Mouse (Mus musculus) ZHBTc4 (cell line): ENCODE measurements around the gene Fryl.
A peak's percentile ranks its signal among the peaks of the same experiment; 100 is the strongest.

ENCODE experiments used
- DNase-seq: peaks from one replicate; pipeline ENCODE4 v3.0.0-alpha.2; 2011; ENCODE audit warnings: low read depth, low spot score

Fryl gene

DNA sequence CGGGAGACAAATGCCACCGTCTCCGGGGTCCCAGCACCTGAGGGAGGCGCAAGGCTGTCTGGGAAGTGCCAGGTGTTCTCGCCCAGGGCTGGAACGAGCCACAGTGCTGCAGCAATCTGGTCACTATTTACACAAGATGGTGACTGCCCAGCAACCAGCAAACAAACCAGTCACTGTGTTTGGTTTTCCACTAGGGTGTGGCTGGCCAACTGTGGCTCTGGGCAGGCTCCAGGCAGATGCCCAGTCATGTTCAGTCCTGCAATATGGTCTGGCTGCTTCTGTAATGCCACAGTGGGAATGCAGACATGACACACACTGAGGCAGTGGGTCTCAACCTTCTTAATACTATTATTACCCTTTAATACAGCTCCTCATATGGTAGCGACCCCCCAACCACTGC is 152.8 kb downstream of the Fryl start:
- no peak for DNase-seq

DNA sequence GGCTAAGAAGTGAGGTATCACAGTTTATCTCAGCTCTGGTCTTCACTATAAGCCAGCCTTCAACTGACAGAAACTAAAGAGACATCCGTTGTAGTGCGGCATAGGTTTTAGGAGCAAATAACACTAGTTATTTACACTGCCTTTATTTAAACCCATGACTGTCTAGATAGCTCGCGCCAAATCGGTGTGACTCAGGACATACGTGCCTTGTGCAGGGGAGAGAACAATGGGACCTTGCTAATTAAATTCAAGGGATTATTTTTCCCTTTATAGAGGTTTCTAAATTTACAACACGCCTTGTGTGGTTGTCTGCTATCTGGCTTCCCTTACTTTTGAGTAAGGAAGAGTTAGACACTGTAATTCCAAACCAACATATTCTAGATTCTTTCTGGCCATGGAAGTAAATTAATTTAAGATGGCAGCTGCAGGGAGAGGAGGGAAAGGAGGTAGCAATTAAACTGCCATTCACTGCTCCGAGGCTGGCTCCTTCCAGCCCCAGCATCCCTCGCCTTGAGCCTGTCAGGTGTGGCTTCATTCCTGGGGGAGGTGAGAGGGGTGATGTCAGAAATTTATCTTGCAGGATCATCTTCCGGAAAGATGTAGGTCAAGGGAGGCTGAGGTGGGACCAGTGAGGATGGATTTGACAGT is 154.0 kb downstream of the Fryl start:
- no peak for DNase-seq

DNA sequence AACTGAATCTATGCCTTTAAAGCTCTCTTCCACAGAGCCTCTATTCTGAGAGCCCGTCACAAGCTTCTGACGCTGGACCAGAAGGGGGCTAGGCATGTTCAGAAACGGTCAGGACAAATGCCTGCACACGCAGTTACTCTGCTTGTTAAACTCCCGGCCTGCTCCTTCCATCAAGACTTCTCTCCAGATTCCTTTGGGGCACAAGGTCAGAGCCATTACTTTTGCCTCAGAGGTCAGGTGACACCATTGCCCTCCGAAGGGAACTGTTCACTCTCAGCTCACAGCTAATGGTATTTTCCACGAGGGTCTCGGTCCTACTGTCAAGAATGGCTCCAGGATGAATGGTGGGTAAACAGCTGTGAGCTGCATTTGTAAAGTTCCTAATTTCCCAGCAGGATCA is 164.2 kb downstream of the Fryl start:
- no peak for DNase-seq

DNA sequence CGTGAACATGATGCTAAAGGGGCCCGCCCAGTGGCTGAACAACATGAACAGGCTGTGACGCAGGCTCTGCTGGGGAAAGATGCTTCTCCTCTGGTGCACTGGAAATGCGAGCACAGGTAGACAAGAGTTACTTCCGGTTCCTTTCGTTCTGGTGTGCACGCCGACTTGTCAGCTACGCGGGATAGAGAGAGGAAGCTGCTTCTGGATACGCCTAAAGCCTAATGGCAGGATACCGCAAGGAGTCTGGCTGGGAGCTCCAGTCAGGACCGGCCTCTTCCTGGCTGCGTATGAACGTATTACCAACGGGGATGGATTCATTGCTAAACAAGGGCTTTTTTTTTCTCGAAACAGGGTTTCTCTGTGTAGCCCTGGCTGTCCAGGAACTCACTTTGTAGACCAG is 167.3 kb downstream of the Fryl start:
- peak; percentile 51 for DNase-seq

DNA sequence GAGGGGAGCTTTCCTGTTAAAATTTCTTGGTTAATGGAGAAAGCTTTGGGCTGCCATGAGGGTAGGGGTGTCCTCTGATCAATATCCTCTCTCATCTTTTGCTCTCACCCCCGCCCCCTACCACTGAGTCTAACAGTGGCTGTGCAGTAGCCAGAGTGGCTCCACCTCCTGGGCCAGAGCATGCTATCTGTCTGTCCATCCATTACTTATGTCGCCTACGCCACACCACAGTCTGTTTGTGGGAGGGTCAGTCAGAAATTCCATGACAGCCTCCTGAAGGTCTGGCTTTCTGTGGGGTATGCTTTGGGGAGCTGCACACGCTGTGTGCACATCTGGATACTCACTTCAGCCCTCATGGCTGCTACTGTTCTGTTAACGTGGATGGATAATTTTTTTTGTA is 174.9 kb downstream of the Fryl start:
- no peak for DNase-seq

DNA sequence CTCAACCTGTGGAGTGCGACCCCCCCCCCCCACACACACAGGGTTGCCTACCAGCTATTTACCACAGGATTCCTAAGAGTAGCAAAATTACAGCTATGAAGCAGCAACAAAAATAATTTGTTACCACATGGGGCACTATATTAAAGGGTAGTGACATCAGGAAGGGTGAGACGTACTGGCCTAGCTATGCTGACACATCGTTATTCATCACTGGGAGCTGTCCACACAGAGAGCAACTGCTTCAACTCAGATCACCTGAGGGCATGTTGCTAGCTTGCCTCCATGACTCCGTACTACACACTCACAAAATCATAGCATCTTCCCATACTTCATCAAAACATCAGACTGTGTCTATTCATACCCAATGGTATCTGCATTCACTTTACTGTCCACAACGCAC is 176.6 kb downstream of the Fryl start:
- no peak for DNase-seq

DNA sequence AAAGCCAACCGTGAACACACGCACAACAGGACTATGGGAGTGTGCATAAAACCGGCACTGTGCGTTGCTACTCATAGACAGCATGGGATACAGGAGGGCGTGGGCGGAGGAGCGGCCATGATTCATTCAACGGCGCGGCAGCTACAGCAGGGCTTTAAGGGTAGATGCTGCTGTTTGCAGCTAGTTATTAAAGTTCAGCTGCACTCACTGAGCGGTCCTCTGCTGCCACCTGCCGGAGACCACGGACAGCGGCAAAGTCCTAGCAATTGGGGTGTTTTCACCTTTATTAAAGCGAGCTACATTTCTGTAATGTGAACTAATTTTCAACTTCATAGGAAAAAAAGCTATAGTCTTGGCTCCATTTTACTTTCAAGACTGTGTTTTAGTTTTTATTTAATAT is 185.1 kb downstream of the Fryl start:
- DNase-seq = peak; percentile 85

DNA sequence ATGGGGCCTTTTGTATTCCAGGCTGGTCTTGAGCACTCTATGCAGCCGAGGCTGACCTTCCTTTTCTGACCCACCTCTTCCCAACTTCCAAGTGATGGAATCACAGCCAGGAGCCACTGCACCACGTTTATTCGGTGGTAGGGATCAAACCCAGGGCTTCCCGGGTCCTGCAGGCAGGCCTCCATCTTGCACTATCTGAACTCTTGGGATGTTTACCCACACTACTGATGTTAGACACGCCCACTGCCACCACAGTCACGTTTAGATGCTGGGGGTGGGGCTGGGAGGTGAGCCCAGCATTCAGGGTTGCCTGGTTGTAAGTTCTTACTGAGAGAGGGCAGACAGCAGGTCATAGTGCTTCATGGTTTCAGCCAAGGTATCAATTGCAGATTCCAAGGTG is 189.5 kb downstream of the Fryl start:
- peak; percentile 65 for DNase-seq

DNA sequence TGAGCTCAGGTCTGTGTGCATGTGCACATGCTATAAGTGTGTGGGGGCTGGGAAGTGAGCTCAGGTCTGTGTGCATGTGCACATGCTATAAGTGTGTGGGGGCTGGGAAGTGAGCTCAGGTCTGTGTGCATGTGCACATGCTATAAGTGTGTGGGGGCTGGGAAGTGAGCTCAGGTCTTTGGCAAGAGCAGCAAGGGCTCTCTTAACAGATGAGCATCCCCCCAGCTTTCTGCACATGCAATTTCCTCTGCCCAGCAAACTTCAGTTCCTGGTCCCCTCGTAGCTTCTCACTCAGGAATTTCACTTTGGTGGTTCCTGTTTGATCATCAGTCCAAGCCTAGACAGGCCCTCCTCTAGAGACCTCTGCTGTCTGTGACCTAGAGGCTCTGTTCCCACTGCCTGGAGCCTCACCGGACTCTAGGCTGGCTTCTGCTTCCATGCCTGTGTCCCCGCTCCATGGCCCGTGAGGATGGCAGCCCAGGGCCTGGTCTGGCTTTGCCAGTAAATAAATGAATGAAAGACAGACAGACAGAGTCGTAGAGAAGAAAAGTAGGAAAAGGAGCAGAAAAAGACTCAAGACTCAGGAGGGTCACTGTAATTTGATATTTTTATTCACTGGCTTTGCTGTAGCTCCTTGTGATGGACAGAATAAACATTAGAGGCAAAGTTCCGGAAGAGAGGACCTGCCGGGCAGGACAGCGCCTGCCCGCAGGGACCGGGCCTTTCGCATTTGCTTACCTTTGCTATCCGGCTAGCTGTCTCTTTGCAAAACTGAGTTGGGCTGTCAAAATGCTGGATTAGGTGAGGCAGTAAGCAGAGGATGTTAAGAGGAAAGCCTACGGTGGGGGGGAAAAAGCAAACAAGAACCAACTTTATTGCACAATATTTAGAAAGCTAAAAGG is 192.4 kb downstream of the Fryl start:
- no peak for DNase-seq

DNA sequence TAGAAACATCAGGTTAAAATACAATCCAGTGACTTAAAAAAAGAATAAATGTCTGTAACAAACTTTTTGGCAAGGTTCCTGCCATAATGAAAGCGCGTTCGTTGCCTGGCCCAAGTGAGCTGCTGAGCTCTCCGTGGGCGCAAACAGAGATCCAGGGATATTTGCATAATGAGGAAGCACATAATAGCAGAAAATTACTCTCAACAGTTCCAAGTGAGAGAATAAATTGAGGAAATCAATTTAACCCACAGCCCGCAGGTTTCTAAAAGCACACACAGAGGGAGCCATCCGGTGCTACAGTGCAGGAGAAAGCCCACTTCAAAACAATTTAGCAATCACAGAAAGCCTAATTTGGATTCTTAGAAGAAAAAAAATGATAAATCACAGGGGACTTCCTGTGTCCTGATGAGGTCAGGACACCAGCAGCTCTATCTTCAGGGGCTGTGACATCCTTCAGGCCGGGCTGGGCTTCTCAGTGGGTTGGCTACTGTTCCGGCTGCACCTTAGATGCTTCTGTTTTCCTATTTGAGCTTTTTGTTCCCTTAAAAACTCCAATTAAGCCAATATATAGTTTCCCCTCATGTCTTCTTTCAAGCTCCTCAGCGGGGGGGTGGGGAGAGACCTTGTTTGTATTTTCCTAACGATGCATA is 194.8 kb downstream of the Fryl start:
- no peak for DNase-seq

DNA sequence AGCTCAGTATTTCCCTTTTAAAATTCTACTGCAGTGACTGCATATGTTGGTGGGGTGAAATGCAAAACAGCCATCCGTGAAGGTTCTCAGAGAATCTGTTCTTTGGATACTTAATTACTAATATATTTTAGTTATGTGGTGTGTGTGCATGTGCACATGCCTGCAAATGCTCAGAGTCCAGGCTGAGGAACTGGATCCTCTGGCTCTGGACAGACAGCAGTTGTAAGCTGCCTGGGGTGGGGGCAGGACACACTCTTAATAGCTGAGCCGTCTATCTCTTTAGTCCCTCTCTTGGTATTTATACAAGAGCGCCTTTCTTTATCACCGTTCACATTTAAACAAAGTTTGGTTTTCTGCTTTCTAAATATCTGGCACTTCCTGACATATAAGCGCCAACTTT is 199.5 kb downstream of the Fryl start:
- DNase-seq = no peak

DNA sequence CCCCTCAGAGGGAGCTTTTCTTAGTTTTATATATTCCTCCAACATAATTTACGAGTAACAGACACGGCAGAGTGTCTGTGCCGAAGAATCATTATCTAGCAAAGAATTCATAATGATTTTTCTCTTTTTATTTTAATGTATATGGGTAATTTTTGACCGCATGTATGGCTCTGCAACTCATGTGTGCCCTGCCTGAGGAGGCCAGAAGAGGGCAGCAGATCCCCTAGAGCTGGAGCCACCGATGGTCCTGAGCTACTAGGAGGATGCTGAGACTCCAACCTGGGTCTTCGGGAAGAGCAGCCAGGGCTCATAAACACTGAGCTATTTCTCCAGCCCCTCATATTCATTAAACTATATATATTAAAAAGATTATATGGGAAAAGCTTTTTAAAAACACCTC is 200.0 kb downstream of the Fryl start:
- DNase-seq = peak; percentile 46

DNA sequence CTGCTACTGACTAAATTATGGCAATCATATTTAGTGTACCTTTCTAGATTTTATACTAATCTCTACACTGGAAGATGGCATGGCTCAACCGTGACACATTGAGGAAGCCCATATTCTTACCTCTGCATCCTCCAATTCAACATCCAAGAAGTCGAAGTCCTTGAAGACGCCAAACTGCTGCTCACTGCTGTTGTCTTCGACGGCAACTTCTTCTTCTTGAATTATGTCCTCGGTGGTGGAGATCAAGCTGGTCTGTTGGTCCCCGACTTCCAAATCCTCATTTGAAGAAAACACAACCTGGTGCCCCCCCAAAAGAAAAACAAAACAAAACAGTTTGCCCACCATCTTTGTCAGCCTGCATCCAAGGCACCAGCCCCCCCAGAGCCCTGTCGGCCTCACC is 202.5 kb downstream of the Fryl start:
- DNase-seq = no peak

DNA sequence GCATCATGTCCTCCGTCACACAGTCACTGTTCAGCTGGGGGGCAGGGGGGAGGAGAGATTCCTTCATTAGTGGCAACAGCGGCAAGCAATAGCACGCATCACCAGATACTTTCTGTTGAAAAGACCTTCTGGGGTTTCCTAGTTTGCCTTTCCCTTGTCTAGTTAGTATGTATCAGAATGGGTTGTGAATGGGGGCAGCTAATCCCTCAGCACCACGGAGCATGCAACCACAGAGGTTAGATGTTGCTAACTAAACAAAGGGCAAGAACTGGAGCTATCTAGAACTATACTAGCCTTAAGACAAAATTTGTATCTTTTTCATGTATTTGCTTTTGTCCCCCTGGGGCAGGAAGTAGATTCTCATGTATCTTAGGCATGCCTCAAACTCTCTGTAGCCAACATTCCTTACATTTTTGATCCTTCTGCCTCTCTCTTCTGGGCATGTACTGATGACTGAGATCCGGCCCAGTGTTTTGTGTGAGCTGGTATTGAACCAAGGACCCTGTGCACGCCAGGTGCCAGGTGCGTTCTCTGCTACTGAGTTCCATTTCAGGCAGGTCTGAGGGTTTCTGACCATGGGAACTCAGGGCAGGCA is 208.7 kb downstream of the Fryl start:
- no peak for DNase-seq

DNA sequence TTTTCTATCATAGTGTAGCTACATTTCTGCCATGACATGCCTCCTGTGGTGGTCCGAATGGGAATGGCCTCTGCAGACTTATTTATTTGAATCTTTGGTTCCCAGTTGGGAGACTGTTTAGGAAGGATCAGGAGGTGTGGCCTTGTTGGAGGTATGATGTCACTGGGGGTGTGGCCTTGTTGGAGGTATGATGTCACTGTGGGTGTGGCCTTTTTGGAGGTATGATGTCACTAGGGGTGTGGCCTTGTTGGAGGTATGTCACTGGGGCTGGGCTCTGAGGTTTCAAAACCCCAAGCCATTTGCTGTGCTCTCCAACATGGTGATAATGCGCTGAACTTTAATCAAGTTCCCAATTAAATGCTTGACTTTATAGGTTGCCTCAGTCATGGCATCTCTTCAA is 212.4 kb downstream of the Fryl start:
- DNase-seq = peak; percentile 57

DNA sequence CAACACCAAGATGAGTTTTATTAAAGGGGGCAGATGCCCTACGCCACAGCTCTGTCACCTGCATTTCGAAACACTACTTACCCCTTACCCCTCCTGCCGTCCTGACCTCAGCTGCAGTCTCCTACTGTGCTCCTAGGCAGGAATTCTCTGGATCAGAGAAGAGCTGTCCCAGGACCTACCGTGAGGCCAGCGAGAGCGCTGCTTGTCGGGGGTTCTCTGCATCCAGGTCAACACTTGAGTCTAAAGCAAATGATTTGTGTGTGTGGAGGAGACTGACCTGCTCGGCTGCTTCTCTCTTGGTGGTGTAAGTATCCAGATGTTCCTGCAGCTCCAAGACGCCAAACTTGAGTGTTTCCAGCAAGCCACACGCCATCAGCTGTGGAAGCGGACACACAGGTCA is 223.9 kb downstream of the Fryl start:
- DNase-seq = no peak

DNA sequence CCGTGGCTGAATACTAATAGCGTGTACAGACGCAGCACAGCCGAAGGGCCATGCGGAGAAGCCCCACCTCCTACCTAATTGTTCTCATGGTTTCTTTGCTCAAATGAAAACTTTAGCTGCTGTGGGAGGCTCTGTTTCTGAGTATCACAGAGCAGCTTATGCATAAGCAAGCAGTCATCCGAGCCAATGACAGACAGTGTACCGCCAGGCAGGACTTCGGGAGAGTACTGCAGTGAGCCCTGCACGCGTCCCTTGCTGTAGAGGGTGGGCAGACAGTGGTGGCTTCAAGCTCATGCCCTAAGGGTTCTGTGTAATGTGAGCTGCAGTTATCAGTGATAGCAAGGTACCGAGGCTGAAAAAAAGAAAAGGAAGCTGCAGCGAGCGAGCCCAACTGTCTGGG is 227.8 kb downstream of the Fryl start:
- DNase-seq = no peak

DNA sequence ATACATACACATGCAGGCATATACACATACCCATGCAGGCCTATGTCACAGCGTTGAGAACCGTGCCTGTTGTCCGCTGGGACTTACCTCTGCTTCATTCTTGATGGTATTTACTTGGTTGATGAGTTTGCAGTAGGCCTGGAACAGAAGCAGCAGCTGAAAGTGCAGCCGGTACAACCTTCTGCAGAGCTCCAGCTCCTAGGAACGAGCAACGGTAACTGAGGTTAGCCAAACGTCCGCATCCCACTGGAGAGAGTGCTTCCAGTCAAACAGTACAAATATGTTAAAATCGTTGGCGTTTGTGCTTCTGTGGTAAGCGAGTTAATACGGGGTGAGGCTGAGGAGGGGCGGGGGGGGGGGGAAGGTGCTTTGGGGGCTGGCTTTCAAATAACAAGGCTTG is 232.6 kb downstream of the Fryl start:
- no peak for DNase-seq

DNA sequence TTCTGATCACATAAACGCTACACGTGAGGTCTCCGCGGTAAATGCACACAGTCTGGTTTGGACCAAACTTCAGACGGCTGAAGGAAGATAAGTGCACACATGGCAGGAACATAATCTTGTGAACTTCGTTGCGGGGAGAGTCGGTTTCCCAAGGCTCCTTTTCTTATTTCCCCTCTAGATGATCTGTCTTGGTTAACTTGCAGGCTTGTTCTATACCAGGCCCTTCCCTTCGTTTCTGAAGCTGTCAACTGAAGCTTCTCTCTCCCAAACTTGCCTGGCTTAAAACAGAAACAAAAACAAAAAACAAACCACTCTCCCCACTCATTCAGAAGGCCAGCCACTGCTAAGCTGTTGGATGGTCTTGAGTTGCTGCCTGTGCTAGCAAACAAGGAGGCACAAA is 241.7 kb downstream of the Fryl start:
- DNase-seq = no peak

DNA sequence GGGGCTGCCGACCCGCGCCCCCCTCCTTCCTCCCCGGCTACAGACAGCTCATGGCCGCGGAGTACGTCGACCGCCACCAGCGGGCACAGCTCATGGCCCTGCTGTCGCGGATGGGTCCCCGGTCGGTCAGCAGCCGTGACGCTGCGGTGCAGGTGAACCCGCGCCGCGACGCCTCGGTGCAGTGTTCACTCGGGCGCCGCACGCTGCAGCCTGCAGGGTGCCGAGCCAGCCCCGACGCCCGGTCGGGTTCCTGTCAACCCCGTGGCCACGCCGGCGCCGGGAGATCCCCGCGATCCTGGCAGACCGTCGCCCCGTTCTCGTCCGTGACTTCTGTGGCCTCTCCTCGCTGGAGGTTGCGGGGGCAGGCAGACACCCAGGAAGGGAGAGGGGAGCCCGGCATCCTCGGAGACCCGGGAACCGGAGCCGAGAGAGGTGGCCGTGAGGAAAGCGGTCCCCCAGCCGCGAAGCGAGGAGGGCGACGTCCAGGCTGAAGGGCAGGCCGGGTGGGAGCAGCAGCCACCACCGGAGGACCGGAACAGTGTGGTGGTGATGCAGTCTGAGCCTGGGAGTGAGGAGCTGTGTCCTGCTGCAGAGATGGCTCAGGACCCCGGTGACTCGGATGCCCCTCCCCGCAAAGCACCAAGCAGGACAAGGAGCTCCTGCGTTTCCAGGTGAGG is 242.7 kb downstream of the Fryl start:
- peak; percentile 30 for DNase-seq

DNA sequence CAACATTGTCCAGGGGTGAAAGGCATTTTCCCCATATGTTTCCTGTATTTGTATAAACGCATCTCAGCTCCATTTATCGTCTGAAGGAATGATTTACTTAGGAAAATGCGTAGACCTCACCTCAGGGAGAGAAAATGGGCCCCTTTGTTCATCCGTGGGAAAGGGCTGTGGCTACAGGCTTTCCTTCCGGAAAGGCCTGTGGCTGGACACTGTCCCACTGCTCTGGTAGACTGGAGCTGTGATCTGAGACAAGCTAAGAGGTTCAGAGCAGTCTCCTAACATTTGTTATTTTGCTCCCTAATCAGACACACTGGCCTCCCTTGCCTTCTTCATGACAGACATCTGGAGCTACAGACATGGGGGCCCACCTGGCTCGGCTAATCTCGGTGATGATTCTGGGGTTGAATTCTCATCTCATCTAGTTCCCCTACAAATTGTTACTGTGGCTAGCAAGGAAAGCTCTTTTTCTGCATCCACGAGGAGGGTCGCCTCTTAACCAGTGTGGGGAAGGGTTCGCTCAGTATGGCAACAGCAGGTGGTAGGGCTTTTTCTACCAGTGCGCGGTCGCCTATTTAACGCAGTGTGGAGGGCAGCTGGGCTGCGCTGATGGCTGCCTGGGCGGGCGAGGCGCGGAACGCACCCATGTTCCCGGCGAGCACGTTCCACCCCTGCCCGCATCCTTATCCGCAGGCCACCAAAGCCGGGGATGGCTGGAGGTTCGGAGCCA is 243.4 kb downstream of the Fryl start:
- peak; percentile 24 for DNase-seq
